Mouse (Mus musculus): ENCODE results near the gene Serpina1d. TPM values are rescaled to one million over a fixed set of nuclear protein-coding genes. Genes with fewer than 3 reads are reported as not detected.

The Serpina1d gene
- 1 to 10 TPM in 1 of 2 experiments, not detected in 1; 1.4 TPM for total RNA-seq (2023)

DNA sequence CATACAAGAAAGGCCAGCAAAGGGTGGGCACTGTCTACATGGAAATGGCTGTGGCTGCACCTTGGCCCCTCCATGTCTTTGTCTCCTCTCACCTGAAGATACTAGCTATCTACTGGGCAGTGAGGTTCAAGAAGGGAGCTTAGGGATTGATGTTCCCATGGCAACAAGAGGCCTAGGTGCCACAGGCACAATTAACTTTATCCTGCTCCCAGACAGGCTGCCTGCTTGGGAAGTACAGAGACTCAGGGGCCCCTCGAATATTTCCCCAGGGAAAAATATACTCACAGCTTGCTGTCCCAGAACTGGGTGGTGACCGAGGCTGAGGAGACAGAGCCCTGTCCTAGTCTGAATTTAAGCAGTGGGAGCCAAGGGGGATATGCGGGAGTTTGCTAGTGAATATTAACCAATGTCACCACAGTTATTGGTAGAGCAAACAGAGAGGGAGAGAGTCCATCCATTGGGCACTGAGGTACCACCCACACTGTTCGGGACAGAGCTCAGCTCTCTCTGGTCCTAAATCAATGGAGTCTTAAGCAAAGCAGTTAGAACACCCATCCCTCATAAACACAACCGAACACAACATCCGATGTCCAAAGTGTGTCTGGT lies at the start of gene Serpina1d:
TSS of gene Serpina1d (minus strand) at position 347 of the 606 bp plus-strand sequence.

Other genes starting within 250 kb of the Serpina1d start
- under 1 TPM; 0.09 to 0.11 TPM for gene Ppp4r4, start 241.3 kb downstream of the Serpina1d start, total RNA-seq (2023)
- gene Serpina10, start 142.1 kb downstream of the Serpina1d start, total RNA-seq (2023): under 1 TPM; 0.26 to 0.37 TPM
- gene Serpina6, start 116.4 kb downstream of the Serpina1d start, total RNA-seq (2023): not detected
- not detected for gene Serpina16, start 97.5 kb downstream of the Serpina1d start, total RNA-seq (2023)
- gene Serpina1f, start 78.1 kb downstream of the Serpina1d start, total RNA-seq (2023): not detected
- gene Serpina1b, start 56.8 kb upstream of the Serpina1d start, total RNA-seq (2023): under 1 TPM; 0.53 to 0.57 TPM
- gene Serpina1a, start 90.0 kb upstream of the Serpina1d start, total RNA-seq (2023): not detected
- gene Serpina1c, start 131.3 kb upstream of the Serpina1d start, total RNA-seq (2023): 1 to 10 TPM in 1 of 2 experiments, under 1 TPM in 1; 0.79 to 1.2 TPM
- gene Serpina1e, start 185.4 kb upstream of the Serpina1d start, total RNA-seq (2023): under 1 TPM in 1 of 2 experiments, not detected in 1; 0.35 TPM
- gene Serpina11, start 216.4 kb upstream of the Serpina1d start, total RNA-seq (2023): under 1 TPM in 1 of 2 experiments, not detected in 1; 0.37 TPM
- gene Serpina9, start 240.2 kb upstream of the Serpina1d start, total RNA-seq (2023): not detected

Data from neutrophil, adult 83 days (primary cell).